Mouse (Mus musculus): ENCODE data around the gene Rps6ka5.

The Rps6ka5 gene

DNA sequence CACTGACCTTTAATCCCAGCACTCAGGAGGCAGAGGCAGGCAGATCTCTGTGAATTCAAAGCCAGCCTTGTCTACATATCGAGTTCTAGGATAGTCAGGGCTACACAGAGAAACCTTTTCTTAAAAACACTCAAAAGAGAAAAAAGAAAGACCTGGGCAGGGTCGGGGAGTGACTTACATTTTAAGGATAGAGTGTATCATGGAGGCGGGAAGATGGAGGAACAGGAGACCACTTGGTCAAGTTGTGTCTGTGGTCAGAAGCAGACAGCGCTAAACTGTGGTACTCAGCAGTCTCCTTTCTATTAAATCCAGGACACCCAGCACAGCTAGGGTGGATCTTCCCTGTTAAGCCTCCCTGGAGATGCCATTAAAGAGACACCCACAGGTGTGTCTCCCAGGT is at the start of gene Rps6ka5:
Gene Rps6ka5, minus strand, starts transcription at position 333 of the 400 bp plus-strand sequence.
- DNase-seq (ENCODE audit: low read depth, low spot score), result no peak

DNA sequence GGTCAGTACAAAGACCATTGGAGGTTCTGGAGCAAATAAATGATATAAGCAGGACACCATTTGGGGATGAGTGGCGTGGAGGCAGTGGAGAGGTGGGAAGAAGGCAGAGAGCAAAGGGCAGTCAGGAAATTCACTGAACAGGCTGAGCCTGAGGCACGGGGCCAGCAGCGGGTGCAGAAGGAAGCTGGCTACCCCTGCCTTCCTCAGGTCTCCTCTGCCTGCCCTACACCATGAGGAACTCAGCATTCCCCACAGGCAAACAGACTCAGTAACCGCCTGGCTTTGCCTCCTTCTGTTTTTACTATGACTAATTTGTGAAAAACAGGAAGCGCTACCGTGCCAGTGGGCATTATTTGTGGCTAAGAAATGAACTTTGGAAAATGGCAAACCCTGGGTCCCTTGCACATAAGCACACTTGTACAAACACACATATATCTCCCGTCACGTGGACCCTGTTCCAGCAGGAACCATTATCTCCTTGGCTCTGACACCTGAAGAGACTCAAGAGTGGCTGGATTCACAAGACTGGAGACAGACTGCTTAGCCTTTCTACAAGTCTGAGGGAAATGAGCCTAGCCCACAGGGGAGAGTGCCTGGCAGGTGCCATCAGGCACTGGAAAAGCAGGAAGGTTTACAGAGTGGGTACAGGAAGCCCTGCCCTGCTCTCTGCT is 49.3 kb upstream of the Rps6ka5 start:
- no peak for DNase-seq (ENCODE audit: low read depth, low spot score)

DNA sequence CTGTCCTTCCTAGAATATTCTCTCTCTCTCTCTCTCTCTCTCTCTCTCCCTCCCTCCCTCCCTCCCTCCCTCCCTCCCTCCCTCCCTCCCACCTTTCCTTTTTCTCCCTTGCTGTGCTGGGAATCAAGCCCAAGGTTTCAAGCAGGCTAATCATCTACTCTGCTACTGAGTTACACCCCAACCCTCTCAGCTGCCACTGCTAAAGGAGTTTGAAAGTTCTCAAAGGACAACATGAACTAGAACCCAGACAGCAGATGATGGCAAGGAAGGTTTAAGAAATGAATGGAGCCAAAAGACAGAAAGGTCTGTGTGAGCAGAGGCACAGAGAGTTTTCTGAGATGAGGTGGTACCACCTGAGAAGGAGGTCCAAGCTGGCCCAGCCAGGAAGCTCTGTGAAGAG is 48.5 kb upstream of the Rps6ka5 start:
- no peak for DNase-seq (ENCODE audit: low read depth, low spot score)

DNA sequence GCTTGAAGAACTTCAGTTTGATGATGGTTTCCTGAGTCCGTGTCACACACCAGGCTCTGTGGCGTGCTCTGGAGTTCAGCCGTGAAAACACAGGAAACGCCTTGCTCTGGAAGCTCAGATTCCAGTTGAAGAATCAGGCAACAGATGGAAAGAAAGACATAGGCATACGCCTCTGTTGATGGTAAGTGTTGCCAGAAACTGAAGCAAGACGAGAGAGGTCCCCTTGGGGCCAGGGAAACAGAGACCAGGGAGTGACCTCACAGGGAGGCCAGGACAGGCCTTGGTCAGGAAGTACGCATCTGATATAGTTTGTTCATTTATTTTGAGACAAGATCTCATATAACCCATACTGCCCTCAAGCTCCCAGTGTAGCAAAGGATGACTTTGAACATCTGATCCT is 48.0 kb upstream of the Rps6ka5 start:
- DNase-seq (ENCODE audit: low read depth, low spot score), result no peak

DNA sequence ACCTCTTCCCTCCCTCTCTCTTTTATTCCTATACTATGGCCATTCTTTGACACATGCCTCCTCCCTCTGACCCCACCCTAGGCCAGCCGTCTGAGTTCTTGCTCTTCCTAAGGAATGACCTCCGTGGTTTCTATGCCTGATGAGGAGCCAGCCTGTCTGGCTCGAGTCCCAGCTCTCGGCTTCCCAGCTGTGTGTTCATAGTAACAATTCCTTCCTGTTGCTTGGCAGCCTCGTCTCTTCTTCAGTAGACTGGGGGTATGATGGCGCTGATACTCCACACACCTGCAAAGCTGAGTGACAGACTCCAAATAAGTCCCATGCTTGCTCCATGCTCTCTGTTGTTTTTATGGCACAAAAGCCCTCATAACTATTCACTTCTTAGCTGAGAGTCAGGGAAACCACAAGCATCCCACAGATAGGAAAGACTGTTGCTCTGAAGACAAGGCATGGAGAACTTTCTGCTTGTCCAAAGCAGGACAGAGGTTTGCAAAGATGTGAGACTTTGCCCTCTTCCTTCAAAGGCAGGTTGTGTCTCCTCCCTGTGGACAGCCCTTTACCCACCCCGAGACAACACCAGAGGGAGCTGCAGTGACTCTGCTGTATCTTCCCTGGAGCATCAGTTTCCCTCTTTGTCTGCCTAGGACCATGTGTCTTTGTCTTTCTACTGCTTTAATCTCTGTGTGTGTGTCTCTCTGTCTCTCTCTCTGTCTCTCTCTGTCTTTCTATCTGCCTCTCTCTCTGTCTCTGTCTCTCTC is 45.6 kb upstream of the Rps6ka5 start:
- peak; percentile 41 for DNase-seq (ENCODE audit: low read depth, low spot score)

DNA sequence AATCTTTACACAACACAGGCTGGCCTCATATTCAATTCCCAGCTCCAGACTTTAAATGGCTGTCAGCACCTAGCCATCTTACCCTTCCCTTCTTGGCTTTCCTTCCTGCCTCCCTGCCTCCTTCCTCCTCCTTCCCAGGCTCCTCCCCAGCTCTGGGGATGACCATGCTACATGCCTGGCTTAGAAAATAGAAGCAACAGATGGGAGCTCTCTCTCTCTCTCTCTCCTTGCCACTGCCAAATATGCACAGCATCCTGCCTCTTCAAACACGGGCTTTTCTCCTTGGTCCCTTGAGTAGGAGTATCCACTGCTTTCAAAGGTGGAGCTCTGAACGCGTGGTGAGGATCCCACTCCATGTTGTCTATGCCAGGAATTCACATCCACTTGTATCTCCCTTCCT is 44.0 kb upstream of the Rps6ka5 start:
- DNase-seq (ENCODE audit: low read depth, low spot score), result no peak

DNA sequence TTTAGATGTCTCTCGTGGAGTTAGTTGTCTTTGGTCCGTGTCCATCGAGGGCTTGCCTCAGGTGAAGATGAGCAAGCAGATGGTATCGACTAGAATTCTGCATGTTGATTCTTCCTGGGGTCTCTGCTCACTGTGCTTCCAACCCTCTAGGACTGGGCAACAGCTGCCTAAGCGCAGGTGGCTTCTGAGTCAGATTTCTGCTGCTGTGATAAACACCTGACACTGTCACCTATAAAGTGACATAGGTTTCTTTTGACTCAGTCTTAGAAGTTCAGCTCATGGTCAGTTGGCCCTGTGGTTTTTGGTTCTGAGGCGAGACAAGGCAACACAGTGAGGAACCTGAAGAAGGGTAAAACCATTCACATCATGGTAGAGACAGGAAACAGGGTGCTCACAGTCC is 43.1 kb upstream of the Rps6ka5 start:
- no peak for DNase-seq (ENCODE audit: low read depth, low spot score)

DNA sequence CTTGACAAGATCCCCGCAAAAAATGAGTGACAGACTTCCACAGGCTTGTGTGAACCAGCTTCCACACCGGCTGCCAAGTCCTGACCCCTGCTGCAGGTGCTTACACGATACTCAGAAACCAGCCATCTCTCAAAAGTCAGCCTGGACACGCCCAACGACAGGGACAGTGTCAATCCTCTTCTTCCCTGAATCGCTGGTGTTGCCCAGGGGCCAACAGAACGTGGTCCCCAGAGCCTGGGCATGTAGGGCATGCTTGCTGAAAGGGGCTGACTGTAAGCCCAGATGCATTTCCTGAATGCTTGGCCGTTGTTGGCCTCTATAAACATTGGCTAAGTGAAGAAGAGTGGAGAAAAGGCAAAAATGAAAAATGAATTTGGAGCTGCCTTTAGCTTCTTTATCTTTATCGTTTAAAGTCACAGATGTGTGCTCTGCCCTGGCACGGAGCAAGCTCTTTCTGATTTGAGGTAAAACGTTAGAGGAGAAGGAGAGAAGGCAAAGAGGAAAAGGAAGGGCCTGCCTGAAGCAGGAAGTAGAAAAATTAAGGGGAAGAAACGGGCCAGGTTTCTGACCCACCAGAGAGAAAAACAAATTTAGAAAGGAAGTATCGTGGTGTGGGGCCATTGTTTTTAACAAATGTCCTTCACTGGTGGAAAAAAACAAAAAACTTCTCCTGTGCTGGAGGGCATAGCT is 37.7 kb upstream of the Rps6ka5 start:
- peak; percentile 6 for DNase-seq (ENCODE audit: low read depth, low spot score)

DNA sequence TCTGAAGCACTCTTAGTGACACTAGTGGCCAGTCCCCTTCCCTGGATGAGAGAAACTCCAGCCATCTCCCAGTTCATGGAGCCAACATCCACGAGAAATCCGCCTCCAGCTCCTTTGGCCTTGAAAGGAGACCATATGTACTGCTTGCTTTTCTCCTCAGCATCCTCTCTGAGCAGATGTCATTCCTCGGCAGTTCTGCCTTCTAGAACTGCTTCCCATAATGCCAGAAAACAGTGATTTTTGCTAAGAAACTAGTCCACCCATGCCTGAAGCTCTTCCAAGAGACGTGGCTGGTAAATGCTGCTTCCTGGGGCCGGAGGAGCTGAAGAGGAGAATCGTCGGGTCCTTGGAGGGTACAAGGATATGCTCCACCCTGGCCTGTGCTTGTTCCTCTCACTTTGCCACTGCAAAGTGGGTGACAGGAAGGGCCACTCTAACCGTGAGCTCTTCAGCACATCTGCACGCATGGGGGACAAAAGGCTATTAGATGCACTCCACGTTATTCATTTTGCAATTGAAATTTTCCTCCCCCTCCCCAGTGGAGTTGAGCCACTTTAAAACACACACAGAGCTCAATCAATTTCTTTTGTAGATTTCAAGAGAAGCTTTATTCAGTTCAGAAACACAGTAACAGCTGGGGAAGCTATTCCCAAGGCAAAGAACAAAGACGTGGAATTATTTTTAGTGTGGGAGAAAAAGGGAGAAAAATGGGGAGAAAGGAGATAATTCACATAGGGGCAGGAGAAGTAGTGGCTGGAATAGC is 36.1 kb upstream of the Rps6ka5 start:
- no peak for DNase-seq (ENCODE audit: low read depth, low spot score)

DNA sequence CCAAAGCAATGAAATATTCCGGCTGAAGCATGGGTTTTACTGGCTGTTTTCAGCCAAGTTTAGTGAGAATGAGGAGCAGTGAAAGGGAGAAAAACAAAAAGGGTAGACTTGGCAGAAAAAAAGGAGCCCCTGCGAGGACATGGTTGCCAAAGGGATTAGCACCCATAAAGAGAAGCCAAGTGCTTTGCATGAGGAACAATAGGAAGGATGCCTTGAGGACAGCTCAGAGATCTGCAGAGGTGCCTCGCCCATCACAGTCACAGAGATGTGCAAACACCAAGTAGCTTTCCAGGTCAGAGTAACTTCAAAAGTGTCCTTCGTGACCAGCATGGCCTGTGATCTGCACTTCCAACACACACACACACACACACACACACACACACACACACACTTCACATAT is 30.6 kb upstream of the Rps6ka5 start:
- DNase-seq (ENCODE audit: low read depth, low spot score), result no peak

DNA sequence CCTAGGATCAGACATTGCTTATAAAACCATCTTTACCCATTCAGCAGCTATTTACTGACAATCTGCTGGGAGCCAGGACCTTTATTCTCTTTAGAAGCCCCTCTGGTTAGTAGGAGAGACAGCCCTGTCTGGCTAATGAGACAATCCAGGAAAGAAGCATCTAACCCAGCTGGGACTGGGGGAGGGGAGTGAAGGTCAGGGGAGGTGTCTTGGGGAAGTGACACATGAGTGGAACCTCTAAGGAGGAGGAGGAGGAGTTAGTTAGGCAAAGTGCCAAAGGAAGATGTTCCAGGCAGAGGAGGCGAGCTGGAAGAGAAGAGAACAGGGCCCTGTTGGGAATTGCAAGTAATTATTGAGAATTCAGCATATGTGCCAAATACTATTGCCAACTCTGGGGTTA is 26.9 kb upstream of the Rps6ka5 start:
- DNase-seq (ENCODE audit: low read depth, low spot score), result no peak

DNA sequence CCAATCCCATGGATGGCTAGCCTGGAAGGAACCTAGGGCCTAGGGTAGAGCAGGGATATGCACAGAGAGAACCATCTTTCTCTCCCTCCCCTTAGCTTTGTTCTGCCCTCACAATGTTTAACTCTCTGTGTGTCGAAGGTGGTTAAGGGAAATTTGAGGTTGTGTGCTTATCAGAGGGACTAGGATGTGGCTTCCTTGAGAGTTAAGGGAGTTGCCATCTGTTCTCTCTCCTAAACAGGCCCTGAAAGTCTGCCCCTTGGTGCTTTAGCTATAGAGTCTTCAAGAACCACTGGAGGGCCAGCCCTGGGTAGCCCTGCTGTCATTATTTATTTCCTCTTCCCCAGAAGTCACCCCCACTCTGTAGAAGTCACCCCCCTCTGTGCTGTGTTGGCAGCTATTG is 26.2 kb upstream of the Rps6ka5 start:
- no peak for DNase-seq (ENCODE audit: low read depth, low spot score)

DNA sequence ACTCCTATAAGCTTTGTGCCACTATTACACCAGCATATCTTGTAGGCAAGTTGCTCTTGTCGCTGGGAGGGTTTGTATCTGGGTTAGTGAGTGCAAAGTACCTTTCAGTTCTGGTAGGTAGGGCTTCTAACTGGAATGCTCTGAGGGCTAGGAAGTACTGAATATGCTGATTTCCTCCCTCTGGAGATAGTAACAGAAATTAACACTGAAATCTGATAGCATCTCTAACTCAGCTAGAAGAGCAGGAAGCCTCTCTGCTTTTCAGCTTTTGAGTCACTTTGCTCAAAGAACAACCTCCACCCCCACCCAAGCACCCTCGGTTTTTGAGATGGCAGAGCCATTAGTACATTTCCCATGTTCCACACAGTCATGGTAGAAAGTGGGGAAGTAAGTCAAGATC is 15.7 kb upstream of the Rps6ka5 start:
- no peak for DNase-seq (ENCODE audit: low read depth, low spot score)

DNA sequence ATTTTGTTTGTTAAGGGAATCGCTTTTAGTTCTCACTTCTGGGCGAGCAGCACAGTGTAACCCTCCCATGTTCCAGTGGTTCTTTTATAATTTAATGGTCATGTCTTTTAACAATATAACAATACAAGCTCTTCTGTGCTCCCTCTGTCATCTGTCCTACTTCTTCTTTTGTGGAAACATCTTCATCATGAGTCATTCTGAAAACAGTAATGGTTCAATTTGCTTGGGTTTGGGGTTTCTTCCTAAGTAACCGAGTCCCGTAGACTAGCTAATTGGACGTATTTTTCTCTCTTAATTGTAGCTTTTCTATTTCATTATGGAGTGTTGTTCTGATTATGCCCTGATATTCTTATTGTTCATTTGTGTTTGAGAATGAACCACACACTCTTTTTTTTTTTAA is 13.5 kb upstream of the Rps6ka5 start:
- peak; percentile 50 for DNase-seq (ENCODE audit: low read depth, low spot score)

DNA sequence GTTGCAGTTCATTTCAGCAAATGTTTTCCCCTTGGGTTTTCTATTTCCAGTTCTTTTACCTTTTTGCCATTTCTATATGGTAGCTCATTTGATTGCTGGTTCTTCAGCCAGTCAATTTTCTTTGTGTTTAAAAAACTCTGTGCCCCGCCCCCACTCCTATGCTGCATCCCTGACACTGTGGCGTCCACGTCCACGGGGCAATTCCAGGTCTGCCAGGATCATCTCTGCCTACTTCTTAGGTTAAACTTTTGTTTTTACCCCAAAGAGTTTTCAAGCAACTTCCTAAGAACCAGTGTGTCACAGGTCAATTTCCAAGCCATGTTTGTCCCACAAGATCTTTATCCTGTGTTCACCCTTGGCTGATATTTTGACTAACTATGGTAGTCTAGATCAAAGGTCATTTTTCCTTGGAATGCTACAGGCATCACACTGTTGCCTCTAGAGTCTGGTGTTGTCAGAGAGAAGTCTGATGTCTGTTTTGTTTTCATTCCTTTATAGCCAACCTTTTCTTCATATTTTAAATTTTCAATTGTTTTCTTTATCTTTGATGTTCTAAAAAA is 12.3 kb upstream of the Rps6ka5 start:
- no peak for DNase-seq (ENCODE audit: low read depth, low spot score)

DNA sequence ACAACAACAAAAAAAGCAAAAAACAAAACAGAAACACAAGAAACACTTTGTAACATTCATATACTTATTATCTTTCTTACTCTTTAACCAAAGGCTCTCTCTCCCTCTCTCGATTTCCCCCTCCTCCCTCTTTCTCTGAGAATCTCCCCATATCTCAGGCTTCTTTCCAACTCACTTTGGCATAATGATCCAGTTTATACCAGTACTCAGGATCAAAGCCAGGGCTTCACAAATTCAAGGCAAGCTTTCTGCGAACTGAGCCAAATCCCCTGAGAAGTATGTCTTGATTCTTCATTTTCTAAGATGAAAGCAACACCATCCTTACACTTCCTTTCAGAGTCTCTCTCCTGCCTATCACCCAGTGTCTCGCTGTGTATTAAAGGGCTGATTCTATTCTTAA is 11.7 kb upstream of the Rps6ka5 start:
- peak; percentile 46 for DNase-seq (ENCODE audit: low read depth, low spot score)

DNA sequence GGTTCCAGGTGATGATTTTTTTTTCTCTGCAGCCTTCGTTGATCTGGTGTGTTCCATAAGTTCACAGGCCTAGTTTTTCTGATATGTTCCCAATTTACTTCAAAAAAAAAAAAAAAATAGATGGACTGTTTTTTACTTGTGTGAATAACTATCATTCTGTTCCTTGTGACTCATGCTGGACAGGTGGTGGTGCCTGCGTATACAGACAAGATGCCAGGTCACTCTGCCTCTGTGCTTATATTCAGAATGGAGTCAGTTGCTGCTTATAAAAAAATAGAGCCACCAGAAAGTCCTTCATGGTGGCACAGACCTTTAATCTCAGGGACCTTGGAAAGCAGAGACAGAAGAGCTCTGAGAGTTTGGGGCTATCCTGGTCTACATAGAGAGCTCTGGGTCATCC is 8.8 kb upstream of the Rps6ka5 start:
- DNase-seq (ENCODE audit: low read depth, low spot score), result no peak

DNA sequence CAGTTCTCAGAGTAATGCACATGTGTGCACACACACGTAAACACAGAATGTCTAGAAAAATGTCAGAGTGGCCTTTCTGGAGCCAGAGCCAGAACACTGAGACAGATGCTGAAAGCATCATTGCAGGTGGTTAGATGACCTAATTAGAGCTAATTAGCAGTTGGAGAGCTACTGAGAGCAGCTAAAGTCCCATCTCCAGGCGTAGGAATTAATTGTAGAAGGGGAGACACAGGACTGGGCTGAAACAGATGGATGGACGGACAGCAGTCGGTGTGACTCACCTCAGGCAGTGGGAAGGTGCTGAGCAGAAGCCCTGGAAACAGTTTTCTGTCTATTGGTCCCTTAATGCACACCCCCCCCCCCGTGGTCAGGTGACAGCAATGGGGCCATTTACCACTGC is 8.4 kb upstream of the Rps6ka5 start:
- no peak for DNase-seq (ENCODE audit: low read depth, low spot score)

DNA sequence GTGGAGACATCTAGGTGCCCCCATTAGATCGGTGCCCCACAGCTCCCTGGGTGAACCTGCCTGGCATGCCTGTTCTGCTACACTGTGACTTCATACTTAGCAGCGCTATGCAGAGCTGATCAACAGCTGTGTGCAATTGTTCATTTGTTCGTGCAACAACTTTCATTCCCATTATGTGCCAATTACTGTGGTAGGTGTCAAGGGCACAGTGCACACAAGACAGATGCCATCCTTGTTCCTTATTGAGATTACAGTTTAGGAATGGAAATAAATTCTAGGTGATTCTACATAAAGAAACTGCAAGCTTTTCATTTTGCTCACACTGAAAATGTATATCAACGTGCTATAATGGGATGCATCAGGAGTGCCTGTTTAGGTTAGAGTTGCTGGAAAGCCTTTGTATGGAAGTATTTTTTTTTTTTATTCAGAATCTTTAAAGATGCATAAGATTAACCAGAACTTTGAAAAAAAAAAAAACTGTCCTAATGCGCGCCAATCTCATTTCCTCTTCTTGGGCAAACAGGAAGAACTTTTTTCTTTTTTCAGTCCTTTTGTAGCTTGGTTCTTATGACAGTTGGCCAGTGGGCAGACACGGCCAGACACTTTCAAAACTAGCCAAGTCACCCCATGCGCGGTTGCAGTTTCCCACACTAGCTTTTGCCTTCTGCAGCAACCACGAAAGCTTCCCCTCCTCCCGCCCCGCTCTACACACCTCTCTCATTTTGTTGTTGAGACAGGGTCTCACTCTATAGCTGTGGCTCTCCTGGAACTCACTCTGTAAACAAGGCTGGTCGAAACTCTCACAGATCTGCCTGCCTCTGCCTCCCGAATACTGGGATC is 2.1 kb upstream of the Rps6ka5 start:
- DNase-seq (ENCODE audit: low read depth, low spot score), result peak; percentile 76

DNA sequence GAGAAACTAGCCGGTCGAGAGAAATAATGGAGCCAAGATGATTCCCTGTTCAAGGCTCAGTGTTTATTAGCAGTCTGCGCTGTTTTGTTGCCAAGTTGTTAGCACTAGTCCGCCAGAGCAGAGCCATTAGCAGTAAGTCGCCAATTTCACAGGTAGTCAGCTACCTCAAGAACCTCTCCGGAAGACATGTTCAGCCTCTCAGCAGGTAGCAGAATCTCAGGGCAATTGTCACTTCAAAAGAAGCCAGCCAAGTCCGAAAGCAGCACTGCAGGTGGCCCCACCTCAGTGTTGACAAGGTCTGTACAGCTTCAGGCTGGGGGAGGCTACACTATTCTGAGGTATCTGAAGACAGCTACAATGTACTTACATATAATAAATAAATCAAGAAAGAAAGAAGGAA is 1.1 kb upstream of the Rps6ka5 start:
- no peak for DNase-seq (ENCODE audit: low read depth, low spot score)

DNA sequence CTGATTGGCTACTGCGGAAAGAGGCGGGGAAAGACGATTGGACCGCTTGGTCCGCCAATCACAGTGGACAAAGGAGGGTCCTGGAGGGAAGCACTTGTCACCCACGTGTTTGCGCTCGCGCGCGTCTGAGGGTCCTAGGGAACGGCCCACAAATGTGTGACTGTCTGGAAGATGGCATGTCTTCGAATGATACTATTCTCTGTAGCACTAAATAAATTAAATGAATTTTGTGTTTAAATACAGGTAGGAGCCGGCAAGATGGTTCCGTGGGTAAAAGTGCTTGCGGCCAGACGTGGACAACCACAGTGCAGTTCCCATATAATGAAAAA is 1.4 kb downstream of the Rps6ka5 start:
- no peak for DNase-seq (ENCODE audit: low read depth, low spot score)

Data from A20 (cell line).